Mouse (Mus musculus) adrenal gland, adult 2 months (tissue): ENCODE results near the gene Acy3. TPM values are rescaled to one million over a fixed set of nuclear protein-coding genes. Genes with fewer than 3 reads are reported as not detected.
"Not testable (repeated sequence)": the region's sequence is repeated elsewhere in the genome, so short reads cannot be mapped to it uniquely, and the experiment has no call there.

Experiments used
- DNase-seq: peaks from one replicate; pipeline ENCODE4 v3.0.0; 2021
- polyA plus RNA-seq: library from polyadenylated mRNA; depleted of rRNA; stranded (reverse); fragments of >200 nt; gene quantifications from 2 replicates; pipeline ENCODE4 v1.2.3, GENCODE M21; 2012
- total RNA-seq, 2 experiments: library from RNA; stranded (reverse); gene quantifications; 2 replicates each; pipeline ENCODE4 v1.2.3; 2021

The Acy3 gene
- total and polyA plus RNA-seq, 3 experiments = 16.5 to 80.5 (median 22.7) TPM

DNA sequence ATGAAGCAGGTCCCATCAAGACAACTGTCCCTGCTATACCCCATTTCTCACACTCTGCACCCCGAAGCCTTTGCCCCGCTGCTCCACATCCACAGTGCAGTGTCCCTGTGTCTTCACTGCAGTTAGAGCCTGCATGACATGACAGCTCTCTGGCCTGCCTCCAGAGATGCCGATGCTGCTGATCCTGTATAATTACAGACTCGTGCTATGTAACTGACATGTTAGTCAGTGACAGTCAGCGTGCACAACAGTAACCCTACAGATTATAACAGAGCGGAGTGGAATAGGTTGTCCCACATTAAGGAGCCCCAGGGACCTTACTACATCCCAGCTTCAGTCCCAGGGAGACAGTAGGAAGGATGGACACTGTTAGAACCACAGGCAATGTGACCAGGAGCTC, 11.8 kb upstream of the Acy3 start:
- DNase-seq = not testable (repeated sequence)

DNA sequence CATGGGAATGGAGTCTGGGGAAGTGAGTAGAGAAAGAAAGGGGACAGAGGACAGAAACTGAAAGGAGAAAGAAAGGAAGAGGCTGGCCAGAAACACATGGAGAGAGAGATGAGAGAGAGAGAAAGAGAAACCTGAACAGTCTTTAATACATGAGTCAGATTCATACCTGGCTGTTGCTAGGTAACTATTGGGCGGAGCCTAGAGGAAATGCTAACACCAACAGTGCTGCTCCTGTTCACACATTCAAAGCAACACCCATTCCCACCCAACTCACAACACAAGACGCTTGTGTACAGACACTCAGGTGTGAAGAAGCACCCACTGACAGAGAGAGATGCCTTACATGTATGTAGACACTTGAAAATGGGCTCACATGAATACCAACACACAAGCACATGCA, 10.5 kb upstream of the Acy3 start:
- no peak for DNase-seq

DNA sequence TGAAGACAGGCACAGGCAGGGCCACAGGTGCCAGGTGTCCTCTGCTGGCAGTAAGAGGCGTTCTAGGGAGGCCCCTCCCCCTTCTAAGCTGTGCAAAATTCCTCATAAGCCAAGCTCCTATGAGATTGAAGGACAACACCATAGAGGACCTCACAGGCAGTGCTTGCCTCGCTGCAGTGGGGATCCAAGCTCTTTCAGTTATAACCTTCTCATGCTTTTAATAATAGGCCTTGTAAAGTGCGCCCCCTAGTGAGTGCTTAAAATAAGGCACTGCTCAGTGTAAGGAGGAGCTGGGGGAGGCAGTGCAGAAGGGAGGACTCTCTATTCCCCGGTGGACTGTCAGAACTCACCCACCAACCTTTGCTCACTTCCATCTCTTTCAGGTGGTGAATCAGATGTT, 6.1 kb upstream of the Acy3 start:
- peak; percentile 75 for DNase-seq

DNA sequence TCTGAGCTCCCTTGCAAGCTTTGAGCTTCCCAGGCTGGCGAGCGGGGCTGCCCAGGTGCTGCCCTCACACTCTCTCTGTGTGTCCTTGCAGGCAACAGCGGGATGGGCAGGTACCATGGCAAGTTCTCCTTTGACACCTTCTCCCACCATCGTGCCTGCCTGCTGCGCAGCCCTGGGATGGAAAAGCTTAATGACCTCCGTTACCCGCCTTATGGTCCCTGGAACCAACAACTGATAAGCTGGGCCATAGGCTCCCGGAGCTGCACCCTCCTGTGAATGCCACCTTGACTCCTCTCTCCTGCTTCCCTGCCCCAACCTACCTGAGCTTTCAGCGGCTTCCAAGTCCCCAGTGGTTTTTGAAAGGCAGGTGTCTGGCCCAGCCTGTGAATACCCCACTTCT, 5.5 kb upstream of the Acy3 start:
- DNase-seq = no peak

DNA sequence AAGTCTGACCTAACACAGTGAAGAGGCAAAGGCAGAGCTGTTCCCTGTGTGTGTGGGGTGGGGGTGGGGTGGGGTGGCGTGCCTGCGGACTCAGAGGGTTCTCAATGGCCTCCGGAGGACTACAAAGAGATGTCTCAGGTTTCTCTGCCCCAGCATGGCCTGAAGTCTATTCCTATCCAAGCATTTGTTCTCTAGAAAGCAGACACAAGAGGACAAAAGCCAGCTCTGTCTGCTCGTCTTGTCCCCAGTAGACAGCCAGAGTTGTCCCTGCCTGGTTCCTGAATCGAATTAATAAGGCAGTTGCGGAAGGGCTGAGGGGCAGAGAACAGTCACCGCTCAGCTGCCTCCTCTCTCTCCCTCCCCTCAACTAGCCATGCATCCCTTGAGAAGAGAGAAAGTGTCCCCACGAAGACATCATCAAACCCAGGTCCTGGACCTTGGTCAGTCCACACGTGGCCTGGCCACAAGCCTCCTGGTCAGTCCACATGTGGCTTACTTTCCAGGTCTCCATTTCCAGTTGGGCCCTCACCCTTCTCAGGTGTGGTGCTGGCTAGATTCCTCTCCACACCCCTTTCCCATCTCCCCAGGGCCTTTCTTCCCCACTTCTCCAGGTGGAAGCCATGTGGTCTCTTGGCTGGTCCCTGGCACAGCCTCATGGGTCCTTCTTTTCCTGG, 2.7 kb upstream of the Acy3 start:
- DNase-seq = no peak

DNA sequence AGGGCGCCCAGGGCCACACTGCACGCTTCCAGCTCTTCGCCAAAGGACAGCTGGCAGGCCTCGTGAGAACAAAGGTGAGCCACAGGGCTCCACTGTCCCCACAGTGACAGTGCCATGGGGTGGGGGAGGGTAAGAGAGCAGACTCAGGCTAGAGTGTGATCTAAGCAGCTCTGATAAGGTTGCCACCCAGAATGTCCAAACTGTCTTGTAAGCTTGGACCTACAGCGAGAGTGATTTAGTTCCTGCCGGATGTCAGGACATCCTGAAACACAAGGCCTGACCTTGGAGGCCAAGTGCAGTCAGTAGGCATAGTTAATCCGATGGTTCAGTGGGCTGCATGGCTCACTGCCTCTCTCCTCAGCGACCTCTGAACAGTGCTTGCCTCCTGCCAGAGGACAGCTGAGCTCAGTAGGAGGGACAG, 1.1 kb upstream of the Acy3 start:
- DNase-seq = peak; percentile 79

DNA sequence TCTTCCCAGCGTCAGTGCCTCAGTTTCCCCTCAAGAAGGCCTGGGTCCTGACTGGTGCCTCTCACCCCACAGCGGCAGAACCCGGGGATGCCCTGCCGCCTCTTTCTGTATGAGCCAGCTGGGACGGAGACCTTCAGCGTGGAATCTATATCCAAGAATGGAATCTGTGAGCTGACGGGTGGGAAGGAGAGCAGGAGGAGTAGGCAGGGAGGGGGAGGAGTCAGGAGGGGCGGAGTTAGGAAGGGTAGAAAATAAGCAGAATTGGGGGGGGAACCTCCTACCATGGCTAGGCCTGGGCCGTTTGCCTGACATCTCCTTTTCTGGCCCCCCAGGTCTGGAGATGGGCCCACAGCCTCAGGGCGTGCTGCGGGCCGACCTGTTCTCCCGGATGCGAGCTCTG, 1.7 kb downstream of the Acy3 start:
- DNase-seq = no peak

DNA sequence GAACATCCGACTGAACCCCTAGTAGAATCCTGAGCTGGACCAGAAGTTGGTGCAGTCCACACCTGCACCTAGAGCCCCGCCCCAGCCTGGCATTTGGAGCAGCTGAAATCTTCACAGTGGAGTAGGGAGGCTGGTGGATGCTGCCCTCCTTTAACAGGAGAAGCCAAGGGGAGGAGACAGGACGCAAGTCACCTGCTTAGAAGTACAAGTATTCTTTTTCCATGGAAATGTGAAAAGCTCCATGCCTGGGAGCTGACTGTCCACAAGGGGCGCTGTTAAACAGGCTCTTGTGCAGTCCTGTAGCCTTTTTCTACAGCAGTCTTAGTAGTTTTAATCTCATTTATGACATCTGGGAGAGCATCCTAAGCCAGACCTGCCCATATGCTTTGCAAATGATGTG, 2.4 kb downstream of the Acy3 start:
- DNase-seq = no peak

DNA sequence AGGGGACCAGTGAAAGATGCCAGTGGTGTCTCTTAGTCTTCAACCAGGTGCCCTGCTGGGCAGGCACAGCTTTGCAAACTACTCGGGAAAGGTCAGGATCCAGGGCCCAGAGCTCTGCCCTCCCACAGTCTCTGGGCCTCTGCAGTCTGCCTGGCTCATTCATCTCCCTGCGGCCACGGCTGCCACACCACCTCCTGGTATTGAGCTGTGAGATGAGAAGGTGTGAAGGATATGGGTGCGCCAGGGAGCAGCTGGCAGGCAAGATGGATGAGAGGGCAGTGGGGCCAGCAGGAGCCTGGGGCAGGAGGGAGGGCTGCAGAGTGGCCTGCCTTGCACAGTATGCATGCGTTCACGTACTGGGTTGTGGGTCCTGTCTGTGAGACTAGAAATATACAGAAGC, 4.4 kb downstream of the Acy3 start:
- no peak for DNase-seq

DNA sequence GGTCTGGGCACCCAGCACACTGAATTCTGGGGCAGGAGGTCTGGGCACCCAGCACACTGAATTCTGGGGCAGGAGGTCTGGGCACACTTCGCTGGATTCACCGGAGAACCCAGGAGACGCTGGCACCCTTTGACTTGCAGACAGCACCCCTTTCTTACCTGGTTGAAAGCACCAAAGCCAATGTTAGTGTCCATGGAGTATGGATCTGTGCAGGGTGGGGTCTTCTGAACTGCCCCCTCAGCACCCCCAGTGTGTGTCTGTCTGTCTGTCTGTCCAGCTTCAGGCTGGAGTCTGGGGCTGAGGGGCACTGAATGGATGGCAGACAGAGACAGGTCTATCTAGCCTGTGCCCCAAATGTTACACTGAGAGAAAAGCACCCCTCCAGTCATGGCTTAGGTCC, 5.2 kb downstream of the Acy3 start:
- no peak for DNase-seq

DNA sequence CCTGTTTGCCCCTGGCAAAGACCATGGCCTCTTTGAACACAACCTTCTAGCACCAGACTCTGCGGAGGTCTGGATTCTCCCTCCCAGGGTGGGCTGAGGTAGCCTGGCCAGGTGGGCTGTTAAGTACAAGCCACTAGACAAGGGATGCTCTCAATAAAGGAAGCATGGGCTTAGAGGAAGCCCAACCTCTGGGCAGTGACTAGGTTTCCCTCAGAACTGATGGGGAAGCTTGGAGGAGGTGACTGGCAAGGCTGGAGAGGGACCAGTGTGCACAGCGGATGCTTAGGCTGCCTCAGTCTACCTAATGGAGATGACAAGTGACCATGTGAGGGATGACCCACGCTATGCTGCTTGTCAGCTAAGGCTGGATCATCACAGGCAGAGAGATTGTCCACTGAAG, 5.6 kb downstream of the Acy3 start:
- no peak for DNase-seq

DNA sequence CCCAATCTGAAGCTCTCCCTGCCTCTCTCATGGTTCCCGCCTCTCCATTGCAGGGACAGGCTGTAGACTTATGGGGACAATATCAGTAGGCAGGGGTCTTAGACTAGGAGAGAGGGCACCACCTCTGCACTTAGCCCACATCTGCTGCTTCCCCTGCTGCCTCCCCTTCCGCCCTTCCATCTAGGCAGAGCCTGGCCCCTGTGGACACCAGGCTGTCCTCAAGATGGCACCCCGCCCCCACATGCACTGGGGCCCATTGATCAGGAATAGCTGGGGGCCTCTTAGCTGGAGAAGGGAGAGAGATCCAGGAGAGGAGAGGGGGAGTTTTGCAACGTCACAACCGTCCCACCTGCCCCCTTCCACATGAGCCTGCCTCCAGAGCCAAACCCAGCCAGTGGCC, 6.0 kb downstream of the Acy3 start, which contains the start of gene Tbx10:
Gene Tbx10, plus strand, starts transcription at position 337 of the 400 bp plus-strand sequence.
- no peak for DNase-seq

DNA sequence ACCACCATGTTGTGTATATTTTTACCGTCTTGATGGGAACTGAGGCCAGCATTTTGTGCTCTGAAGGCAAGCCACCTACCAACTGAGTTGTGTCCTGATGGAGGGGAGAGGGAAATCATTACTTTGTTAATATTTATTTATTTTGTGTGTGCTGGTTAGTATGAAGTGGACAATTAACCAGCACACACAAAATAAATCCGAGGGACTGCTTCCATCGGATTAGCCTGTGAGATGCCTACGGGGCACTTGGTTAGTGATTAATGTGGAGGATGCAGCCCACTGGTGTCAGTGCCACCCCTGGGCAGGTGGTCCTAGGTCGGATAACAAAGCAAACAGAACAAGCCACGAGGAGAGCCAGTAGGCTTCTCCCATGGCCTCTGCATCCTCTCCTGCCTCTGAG, 8.6 kb downstream of the Acy3 start:
- DNase-seq = no peak

DNA sequence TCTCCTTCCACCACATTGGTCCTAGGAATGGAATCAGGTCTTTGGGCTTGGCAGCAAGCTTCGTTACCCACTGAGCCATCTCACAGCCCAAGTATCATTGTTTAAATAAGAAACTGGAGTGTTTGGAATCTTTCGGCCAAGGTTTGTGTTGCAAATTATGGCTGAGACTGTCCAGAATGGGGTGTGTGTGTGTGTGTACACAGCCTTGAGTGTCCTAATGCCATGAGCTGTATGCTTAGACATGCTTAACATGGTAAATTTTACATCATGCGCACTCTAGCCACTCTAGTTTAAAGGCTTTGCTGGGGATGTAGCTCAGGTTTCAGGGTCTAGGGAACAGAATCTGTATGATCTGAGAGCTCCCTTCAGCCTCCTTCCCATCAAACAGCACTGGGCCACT, 9.1 kb downstream of the Acy3 start:
- no peak for DNase-seq

DNA sequence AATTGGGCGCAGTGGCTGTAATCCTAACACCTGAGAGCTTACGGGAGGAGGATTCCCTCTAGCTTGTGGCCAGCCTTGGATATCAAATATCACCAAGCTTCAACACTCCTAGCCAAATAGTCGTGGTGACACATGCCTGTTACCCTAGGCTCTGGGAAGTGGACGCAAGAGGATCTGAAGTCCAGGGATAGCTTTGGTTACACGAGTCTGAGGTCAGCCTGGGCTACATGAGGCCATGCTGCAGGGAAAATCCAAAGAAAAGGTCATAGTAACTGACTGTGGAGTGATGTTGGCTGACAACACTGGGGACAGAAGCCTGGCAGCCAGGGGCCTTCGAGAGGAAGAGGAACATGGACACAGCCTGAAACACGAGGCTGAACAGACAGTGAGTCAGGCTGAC, 9.7 kb downstream of the Acy3 start:
- no peak for DNase-seq

DNA sequence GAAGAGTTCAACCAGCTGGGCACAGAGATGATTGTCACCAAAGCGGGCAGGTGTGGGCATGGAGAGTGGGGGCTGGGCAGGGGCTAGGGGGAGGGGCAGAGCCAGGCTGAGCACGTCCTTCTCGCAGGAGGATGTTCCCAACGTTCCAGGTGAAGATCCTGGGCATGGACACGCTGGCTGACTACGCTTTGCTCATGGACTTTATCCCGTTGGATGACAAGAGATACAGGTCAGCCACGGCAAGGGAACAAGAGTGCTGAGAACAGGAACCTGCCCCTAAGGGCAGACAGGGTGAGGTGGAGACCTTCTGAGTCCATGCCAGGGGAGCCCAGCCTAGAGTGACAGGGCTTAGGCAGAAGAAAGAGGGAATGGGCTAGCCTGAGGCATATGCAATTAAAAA, 10.4 kb downstream of the Acy3 start:
- DNase-seq = no peak

DNA sequence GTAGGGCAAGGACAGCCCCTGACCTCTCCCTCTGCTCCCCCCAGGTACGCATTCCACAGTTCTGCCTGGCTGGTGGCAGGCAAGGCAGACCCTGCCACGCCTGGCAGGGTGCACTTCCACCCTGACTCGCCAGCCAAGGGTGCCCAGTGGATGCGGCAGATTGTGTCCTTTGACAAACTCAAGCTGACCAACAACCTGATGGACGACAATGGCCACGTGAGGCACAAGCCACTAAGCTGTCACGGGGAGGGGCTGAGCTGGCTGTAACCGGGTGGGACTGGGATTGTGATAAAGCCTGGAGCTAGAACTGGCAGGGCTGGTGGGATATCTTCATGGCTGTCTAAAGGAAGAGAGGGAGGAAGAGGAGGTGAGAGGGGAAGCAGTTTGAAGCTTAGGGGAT, 10.9 kb downstream of the Acy3 start:
- no peak for DNase-seq

DNA sequence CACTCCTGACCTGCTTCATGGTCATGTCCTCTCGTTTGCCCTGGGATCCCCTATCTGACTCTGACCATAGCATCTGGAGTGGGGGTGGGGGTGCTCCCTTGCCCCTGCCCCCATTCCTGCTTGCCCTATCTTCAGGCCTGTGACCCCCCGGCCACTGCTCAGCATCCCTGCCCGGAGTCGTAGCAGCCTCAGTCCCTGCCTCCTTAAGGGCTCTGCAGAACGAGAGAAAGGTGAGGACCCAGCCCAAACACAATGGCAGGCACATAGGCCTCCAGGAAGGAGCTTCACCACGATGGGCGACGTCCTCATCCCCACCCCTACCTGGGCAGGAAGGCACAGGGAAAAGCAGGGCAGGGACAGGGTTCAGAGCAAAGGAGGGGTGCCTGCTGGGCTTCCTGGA, 12.0 kb downstream of the Acy3 start:
- no peak for DNase-seq

DNA sequence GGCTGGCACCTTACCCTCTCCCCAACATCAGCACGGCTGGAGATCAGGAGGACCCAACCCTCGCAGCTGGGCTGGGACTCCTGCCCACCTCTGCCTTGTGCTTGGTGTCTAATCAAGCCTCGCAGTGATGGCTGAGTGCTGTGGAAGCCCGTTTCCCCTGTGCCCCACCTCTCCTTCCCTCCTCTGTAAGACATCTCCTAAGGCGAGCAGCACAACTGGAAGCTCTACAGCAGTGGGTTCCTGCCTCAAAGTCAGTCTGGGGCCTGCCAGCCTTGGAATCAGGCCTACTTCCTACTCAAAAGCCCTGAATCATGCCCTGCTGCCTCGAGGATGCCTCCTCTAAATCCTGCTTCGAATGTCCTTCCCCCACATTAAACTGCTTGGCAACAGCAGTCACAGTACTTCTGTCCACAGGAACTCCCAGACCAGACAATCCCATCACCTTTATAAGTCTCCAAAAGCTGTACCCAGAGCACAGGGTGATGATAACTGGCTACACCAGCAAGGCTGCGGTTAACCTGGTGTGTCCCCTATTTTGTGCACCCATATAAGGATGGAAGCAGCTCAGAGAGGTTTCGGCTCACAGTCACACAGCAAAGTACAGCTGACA, 12.9 kb downstream of the Acy3 start:
- DNase-seq = no peak

DNA sequence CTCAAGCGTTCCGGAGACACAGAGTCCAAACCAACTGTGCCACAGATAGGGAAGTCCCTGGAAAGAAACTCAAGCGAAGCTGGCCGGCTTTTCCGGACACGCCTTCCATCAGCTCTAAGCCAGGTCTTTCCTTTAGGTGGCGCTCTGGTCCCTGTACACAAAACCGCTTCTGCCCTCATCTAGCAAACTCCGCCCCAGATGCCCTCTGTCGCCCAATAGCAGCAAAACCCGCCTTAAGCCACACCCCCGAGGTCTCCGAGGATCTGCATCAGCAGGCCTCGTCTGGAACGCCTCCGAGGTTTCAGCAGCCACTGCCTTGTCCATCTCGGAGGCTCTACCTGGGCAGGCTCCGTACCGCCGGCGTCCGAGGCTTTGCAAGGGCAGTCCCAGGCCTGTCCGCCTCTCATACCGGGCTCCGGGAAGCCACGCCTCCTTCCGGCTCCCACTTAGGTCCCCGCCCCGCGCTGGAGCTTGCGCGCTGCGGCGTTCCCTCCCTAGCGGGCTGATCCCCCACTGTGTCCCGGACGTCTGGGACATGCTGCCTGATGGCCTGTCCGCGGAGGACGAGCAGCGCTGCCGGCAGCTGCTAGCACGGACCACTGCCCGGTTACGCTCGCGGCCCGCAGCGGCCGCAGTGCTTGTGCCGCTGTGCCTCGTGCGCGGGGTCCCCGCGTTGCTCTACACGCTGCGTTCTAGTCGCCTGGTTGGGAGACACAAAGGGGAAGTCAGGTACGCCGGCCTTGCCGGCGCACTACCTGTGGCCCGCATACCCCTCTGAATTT, 13.9 kb downstream of the Acy3 start, which contains the start of the genes Nudt8 and Gm49405:
Gene Nudt8, plus strand, starts transcription at position 462 of the 782 bp plus-strand sequence.
Gene Gm49405, plus strand, starts transcription at position 508 of the 782 bp plus-strand sequence.
- DNase-seq = peak; percentile 97

DNA sequence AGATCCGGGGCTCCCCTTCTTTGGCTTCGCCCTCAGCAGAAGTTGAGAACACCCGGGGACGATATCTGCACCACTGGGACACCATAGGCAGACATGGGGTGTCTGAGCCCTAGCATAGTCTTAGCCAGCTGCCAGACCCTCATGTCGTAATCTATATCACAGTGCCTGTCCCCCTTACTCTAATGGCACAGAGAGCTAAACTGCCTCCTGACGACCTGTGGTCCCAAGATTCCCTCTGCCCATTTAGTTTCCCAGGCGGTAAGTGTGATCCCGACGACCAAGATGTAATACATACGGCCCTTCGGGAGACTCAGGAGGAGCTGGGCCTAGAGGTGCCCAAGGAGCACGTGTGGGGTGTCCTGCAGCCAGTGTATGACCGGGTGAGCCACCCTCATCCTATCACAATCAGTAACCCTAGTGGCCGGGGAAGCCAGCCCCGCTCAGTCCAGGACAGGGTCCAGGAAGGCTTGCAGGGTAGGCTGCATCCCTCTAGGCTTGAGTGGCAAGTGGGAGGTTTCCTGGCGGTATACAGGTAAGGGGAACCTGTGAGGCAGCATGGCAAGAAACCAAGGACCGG, 14.7 kb downstream of the Acy3 start:
- no peak for DNase-seq

DNA sequence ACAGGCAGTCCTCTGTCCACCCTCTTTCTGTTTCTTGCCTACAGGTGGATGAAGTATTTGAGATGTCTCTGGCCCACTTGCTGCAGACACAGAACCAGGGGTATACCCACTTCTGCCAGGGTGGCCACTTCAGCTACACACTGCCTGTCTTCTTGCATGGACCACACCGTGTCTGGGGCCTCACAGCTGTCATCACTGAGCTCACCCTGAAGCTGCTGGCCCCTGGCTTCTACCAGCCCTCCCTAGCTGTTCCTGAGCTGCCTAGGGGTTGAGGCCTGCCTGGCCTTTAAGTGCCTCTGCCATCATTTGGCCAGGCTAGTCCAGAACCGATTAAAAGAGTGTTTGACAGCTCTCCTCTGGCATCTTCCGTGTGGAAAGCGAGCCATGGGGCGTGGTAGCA, 15.4 kb downstream of the Acy3 start:
- no peak for DNase-seq

DNA sequence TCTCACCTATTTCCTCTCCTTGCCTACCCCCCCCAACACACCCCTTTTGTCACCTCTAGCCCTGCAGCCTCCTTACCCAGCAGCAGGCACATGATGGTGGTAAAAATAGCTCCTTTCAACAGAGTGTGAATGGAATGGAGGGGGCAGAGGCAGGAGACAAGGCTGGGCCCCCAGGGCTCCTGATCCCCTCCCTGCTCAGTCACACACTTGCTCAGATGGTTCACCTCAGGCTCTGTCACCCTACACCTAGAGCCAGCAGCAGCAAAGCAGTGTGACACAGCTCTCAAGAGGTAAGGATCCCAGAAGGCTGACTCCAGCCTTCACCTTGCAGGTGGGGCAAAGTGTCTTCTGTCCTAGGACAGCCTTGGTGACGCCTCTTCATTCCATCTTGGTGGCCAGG, 16.7 kb downstream of the Acy3 start, which contains the start of gene Doc2g:
Gene Doc2g, plus strand, starts transcription at position 202 of the 400 bp plus-strand sequence.
- no peak for DNase-seq
